Mouse (Mus musculus) embryonic facial prominence, embryonic 11.5 days (tissue): Measurements from ENCODE around the gene Rpl23. TPM values are rescaled to one million over a fixed set of nuclear protein-coding genes. Genes with fewer than 3 reads are reported as not detected.
"Not testable (repeated sequence)": the region's sequence is repeated elsewhere in the genome, so short reads cannot be mapped to it uniquely, and the experiment has no call there.

Source experiments
- ATAC-seq: fragments of 200-750 bp; cut with Nextera tagmentation; replicated peaks from 2 replicates; pipeline ENCODE4 v1.8.0; 2017; ENCODE audit warnings: low read depth; ENCODE audit not compliant: insufficient number of reproducible peaks, low FRiP score, low TSS enrichment
- DNase-seq: peaks from one replicate; pipeline ENCODE4 v3.0.0-alpha.2; 2015; ENCODE audit warnings: low spot score
- H3K27ac ChIP-seq: fragments of 300-500 bp; sonication (generic); replicated peaks from 2 replicates; pipeline ENCODE4 v1.5.1; 2014; ENCODE audit warnings: mild to moderate bottlenecking, low read depth, low read length, control low read depth
- H3K27me3 ChIP-seq: fragments of 300-500 bp; sonication (generic); 2 replicates; pipeline ENCODE4 v1.6.1; 2014; ENCODE audit warnings: mild to moderate bottlenecking, low read length, moderate library complexity, mixed read lengths; ENCODE audit not compliant: control insufficient read depth, insufficient read depth
- H3K36me3 ChIP-seq: fragments of 300-500 bp; sonication (generic); replicated peaks from 2 replicates; pipeline ENCODE4 v1.6.1; 2014; ENCODE audit warnings: low read depth, mild to moderate bottlenecking, low read length, moderate library complexity, mixed read lengths; ENCODE audit not compliant: control insufficient read depth, insufficient read depth
- H3K4me1 ChIP-seq: fragments of 300-500 bp; sonication (generic); 2 replicates; pipeline ENCODE4 v1.6.1; 2014; ENCODE audit warnings: low read length, mixed read lengths; ENCODE audit not compliant: control insufficient read depth, insufficient read depth
- H3K4me2 ChIP-seq: fragments of 300-500 bp; sonication (generic); 2 replicates; pipeline ENCODE4 v1.6.1; 2014; ENCODE audit warnings: low read depth, mild to moderate bottlenecking, control low read depth, low read length, moderate library complexity
- H3K4me3 ChIP-seq: fragments of 300-500 bp; sonication (generic); 2 replicates; pipeline ENCODE4 v1.5.1; 2014; ENCODE audit warnings: low read depth, low read length, control low read depth
- H3K9ac ChIP-seq: fragments of 300-500 bp; sonication (generic); replicated peaks from 2 replicates; pipeline ENCODE4 v1.6.1; 2014; ENCODE audit warnings: mild to moderate bottlenecking, control low read depth, low read length
- H3K9me3 ChIP-seq: fragments of 300-500 bp; sonication (generic); replicated peaks from 2 replicates; pipeline ENCODE4 v1.6.1; 2016; ENCODE audit warnings: mild to moderate bottlenecking, low read length, inconsistent platforms, mixed read lengths; ENCODE audit not compliant: control insufficient read depth
- WGBS: fragments of 180-500 bp; shearing (Covaris S2); extraction: QIAGEN DNeasy Blood & Tissue Kit; methylation state at CpG from one replicate; pipeline ENCODE4 v1.1.7; 2014; 5-methylcytosine and 5-hydroxymethylcytosine counted together
- polyA plus RNA-seq: library from polyadenylated mRNA; unstranded; fragments of >200 nt; fragmentation: Nextera tagmentation; extraction: Ambion mirVana; gene quantifications from 2 replicates; pipeline ENCODE4 v1.2.1, GENCODE M21; 2014

The Rpl23 gene
- polyA plus RNA-seq, 1 experiment from 2014 or later = 537 TPM

DNA sequence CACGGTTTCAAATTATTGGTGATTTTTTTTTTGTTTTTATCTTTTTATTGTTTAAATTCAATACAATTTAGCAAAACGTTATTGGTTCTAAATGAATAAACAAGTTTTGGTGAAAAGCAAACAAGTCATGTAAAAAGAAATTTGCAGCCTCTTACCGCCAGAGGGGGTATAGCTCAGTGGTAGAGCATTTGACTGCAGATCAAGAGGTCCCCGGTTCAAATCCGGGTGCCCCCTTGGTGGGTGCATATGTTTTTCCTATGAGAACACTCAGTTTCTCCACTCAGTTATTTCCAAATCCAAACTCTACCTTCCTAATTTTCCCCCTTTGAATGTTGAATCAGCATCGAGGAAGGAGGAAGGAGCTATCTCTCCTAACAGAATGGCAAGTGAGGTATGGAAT is 14.7 kb upstream of the Rpl23 start:
- Histone ChIP-seq H3K4me3 (no peak overlapping the region), H3K36me3 (no peaks in the 10 kb centered on the region), H3K9me3 (no peaks in the 10 kb centered on the region), H3K27me3 (no peaks in the 10 kb centered on the region), H3K9ac (no peak overlapping the region), H3K4me1 (peaks cover 6% of the 10 kb centered on the region; the same call in 1 of the 2 replicates), H3K27ac (no peak overlapping the region), H3K4me2 (no peak overlapping the region)
- ATAC-seq = no peak
- 5% methylated on average over 6 of the region's 6 CpGs for WGBS
- peak; percentile 78 for DNase-seq

DNA sequence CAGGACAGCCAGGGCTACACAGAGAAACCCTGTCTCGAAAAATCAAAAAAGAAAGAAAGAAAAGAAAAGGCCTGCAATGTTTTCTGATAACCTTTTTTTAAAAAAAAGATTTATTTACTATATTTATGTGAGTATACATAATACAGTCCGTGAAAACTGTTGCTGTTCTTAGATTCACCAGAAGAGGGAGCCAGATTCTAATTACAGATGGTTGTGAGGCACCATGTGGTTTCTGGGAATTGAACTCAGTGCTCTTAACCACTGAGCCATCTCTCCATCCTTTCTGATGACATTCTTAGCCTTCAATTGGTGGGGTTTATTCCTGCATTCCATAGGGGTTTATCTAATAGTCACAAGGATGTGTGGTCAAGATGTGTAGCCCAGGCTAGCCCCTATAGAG is 10.9 kb upstream of the Rpl23 start:
- H3K4me3 ChIP-seq = no peak overlapping the region
- no peaks in the 10 kb centered on the region for H3K27me3 ChIP-seq
- H3K4me2 ChIP-seq = no peak overlapping the region
- no peaks in the 10 kb centered on the region for H3K36me3 ChIP-seq
- no peak overlapping the region for H3K27ac ChIP-seq
- ATAC-seq (no peak), DNase-seq (peak; percentile 83)
- H3K9ac ChIP-seq = no peak overlapping the region
- no peaks in the 10 kb centered on the region for H3K4me1 ChIP-seq
- H3K9me3 ChIP-seq = no peaks in the 10 kb centered on the region
- 9% methylated on average over 2 of the region's 2 CpGs for WGBS

DNA sequence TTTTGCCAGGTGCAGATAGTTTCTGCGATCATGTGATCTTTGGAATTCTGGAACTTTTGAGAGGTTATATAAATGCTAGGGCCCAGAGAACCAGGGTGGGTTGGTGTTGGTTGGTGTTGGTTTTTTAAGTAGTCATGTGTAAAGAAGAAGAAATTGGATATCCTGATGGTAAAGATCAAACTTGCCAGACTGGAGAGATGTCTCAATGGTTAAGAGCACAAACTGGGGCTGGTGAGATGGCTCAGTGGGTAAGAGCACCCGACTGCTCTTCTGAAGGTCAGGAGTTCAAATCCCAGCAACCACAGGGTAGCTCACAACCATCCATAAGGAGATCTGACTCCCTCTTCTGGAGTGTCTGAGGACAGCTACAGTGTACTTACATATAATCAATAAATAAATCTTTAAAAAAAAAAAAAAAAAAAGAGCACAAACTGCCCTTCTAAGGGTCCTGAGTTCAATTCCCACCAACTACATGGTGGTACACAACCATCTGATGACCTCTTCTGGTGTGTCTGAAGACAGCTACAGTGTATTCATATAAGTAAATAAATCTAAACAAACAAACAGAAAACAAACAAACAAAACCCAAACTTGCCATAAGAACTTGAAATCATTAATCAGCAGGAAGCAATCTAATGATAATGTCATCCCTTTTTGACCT is 8.7 kb upstream of the Rpl23 start:
- H3K4me3 ChIP-seq, H3K4me1 ChIP-seq, ATAC-seq, H3K27ac ChIP-seq, DNase-seq, H3K9ac ChIP-seq, H3K27me3 ChIP-seq, H3K4me2 ChIP-seq, H3K36me3 ChIP-seq, H3K9me3 ChIP-seq: not testable (repeated sequence)
- 76% methylated on average over 2 of the region's 2 CpGs for WGBS

DNA sequence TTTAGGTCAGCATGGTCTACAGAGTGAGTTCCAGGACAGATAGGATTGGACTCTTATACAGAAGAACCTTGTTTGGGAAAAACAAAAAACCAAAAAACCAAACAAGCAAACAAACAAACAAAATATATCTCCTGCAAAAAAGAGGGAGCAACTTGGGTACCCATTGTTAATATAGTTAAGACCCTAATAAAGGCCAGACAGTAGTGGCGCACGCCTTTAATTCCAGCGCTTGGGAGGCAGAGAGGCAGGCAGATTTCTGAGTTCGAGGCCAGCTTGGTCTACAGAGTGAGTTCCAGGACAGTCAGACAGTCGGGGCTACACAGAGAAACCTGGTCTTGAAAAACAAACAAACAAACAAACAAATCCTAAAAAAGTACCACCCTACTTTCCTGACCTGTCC is 7.5 kb upstream of the Rpl23 start:
- Histone ChIP-seq H3K4me1 (no peaks in the 10 kb centered on the region), H3K9ac (no peak overlapping the region), H3K4me2 (no peak overlapping the region), H3K4me3 (no peak overlapping the region), H3K9me3 (no peaks in the 10 kb centered on the region), H3K36me3 (no peaks in the 10 kb centered on the region), H3K27ac (no peak overlapping the region), H3K27me3 (no peaks in the 10 kb centered on the region)
- DNase-seq = no peak
- 90% methylated on average over 5 of the region's 5 CpGs for WGBS
- ATAC-seq = no peak

DNA sequence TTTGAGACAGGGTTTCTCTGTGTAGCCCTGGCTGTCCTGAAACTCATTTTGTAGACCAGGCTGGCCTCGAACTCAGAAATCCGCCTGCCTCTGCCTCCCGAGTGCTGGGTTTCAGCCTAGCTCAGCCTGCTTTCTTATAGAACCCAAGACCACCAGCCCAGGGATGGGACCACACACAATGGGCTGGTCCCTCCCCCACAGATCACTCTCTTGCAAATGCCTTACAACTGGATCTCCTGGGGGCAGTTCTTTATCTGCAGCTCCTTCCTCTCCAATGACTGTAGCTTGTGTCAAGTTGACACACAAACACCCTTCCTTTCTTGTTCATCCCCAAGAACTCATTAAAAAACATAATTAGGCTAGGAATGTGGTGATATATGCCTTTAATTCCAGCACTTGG is 5.7 kb upstream of the Rpl23 start:
- Histone ChIP-seq H3K9me3 (no peaks in the 10 kb centered on the region), H3K9ac (no peak overlapping the region), H3K4me1 (no peaks in the 10 kb centered on the region), H3K4me2 (no peak overlapping the region), H3K4me3 (no peak overlapping the region), H3K36me3 (no peaks in the 10 kb centered on the region), H3K27me3 (no peaks in the 10 kb centered on the region), H3K27ac (no peak overlapping the region)
- ATAC-seq = no peak
- WGBS = 88% methylated on average over 3 of the region's 3 CpGs
- no peak for DNase-seq

DNA sequence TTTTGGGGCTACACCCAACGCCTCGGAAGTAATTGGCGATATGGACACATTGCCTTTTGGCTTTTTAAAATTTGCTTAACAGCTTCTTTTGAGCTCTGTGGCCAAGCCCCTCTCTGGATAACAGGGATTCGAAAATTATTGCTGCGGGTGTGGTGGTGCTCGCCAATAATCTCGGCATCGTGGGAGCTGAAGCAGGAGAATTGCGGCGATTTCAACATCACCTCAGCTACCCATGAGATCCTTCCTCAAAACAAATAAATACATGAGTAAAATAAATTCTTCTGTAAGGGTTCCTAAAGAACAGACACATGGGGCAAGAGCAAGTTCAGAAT is 293 bp upstream of the Rpl23 start:
- H3K9ac ChIP-seq = peak overlapping the region; percentile 70
- ATAC-seq (no peak), DNase-seq (no peak)
- no peak overlapping the region for H3K27ac ChIP-seq
- WGBS = under 1% methylated on average over 10 of the region's 10 CpGs
- H3K27me3 ChIP-seq = no peaks in the 10 kb centered on the region
- peaks cover 14% of the 10 kb centered on the region for H3K36me3 ChIP-seq
- peak overlapping the region; percentile 62 for H3K4me2 ChIP-seq
- peaks cover 8% of the 10 kb centered on the region; the same call in 1 of the 2 replicates for H3K4me1 ChIP-seq
- H3K9me3 ChIP-seq = no peaks in the 10 kb centered on the region
- H3K4me3 ChIP-seq = peak overlapping the region; percentile 96

DNA sequence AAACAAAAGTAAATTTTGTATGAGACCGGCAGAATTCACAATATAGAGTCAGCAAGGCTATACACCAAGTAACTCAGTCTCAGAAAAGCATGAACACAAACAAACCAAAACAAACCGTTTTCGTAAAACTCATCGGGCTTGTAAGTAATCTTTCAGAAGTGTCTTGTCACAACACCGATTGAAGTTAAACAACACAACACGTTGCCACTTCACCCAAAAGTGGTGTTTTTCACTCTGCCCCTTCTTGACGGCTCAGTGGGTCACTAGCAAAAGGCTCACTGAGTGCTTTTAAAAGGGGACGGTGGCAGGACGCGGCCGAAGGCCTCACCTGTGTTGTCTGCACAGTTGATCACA is 782 bp downstream of the Rpl23 start:
- 2% methylated on average over 11 of the region's 11 CpGs for WGBS
- H3K27me3 ChIP-seq = no peaks in the 10 kb centered on the region
- no peak overlapping the region; the same call in 1 of the 2 replicates for H3K27ac ChIP-seq
- no peak for ATAC-seq
- H3K4me2 ChIP-seq = peak overlapping the region; percentile 67
- peak overlapping the region; percentile 100 for H3K9ac ChIP-seq
- peaks cover 15% of the 10 kb centered on the region for H3K36me3 ChIP-seq
- H3K4me1 ChIP-seq = peaks cover 8% of the 10 kb centered on the region; the same call in 1 of the 2 replicates
- peak overlapping the region; percentile 96 for H3K4me3 ChIP-seq
- DNase-seq = no peak
- no peaks in the 10 kb centered on the region for H3K9me3 ChIP-seq

DNA sequence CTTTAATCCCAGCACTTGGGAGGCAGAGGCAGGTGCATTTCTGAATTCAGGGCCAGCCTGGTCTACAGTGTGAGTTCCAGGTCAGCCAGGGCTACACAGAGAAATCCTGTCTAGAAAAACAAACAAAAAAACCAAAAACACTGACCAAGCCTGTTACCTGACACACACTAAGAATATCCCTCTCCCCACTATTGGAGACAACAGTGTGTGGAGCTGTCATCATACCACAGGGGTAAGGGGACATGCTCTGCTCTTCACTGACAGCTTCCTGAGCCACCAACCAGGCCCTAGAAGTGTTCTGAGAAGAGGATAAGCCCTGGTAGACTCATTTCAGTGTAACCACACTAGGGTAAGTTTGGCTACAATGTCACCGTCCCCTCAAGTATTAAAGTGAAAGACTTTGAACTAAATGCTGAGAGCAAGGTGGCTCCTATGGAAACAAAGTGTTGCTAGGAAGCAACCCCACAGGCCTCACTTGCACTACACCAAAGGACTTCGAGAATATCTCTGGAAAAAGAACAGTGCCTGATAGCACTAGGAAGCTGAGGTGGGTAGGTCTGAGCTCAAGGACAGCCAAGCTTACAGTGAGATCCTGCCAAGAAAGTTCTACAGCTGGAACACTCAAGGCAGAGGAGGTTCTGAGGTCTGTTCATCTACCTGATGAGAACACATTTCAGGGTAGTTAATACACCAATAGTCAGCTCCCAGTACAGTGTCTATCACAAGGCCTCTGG is 2.1 kb downstream of the Rpl23 start:
- DNase-seq (no peak), ATAC-seq (no peak)
- Histone ChIP-seq H3K9ac (peak overlapping the region; percentile 100), H3K27me3 (no peaks in the 10 kb centered on the region), H3K27ac (no peak overlapping the region), H3K9me3 (no peaks in the 10 kb centered on the region), H3K36me3 (peaks cover 15% of the 10 kb centered on the region), H3K4me1 (peaks cover 8% of the 10 kb centered on the region; the same call in 1 of the 2 replicates), H3K4me3 (no peak overlapping the region), H3K4me2 (no peak overlapping the region; the same call in 1 of the 2 replicates)
- 84% methylated on average over 2 of the region's 2 CpGs for WGBS
